Mouse (Mus musculus) liver, postnatal 0 days (tissue): Measurements from ENCODE around the gene Pdpn. TPM values are rescaled to one million over a fixed set of nuclear protein-coding genes. Genes with fewer than 3 reads are reported as not detected.

Experiments
- ATAC-seq: fragments of 200-750 bp; cut with Nextera tagmentation; 2 replicates; pipeline ENCODE4 v1.8.0; 2017; ENCODE audit warnings: mild to moderate bottlenecking, moderate library complexity
- DNase-seq: peaks from one replicate; pipeline ENCODE4 v3.0.0-alpha.2; 2016
- H3K27ac ChIP-seq: fragments of 300-500 bp; sonication (generic); 2 replicates; pipeline ENCODE4 v1.5.1; 2014; ENCODE audit warnings: antibody characterized with exemption, moderate library complexity, mild to moderate bottlenecking, low read depth
- H3K27me3 ChIP-seq: fragments of 300-500 bp; sonication (generic); 2 replicates; pipeline ENCODE4 v1.6.1; 2014; ENCODE audit warnings: low read length, control low read depth, mixed read lengths; ENCODE audit not compliant: insufficient read depth
- H3K36me3 ChIP-seq: fragments of 300-500 bp; sonication (generic); replicated peaks from 2 replicates; pipeline ENCODE4 v1.6.1; 2014; ENCODE audit warnings: mild to moderate bottlenecking, control low read depth, low read length, moderate library complexity, mixed read lengths; ENCODE audit not compliant: insufficient read depth
- H3K4me1 ChIP-seq: fragments of 300-500 bp; sonication (generic); 2 replicates; pipeline ENCODE4 v1.6.1; 2014; ENCODE audit warnings: antibody characterized with exemption, mild to moderate bottlenecking, control low read depth; ENCODE audit not compliant: insufficient read depth
- H3K4me2 ChIP-seq: fragments of 300-500 bp; sonication (generic); 2 replicates; pipeline ENCODE4 v1.6.1; 2014; ENCODE audit warnings: low read depth, mild to moderate bottlenecking, low read length, moderate library complexity, mixed read lengths
- H3K4me3 ChIP-seq: fragments of 300-500 bp; sonication (generic); 2 replicates; pipeline ENCODE4 v1.5.1; 2014; ENCODE audit warnings: low read depth, low read length
- H3K9ac ChIP-seq: fragments of 300-500 bp; sonication (generic); replicated peaks from 2 replicates; pipeline ENCODE4 v1.6.1; 2014; ENCODE audit warnings: mild to moderate bottlenecking, moderate library complexity
- H3K9me3 ChIP-seq: fragments of 300-500 bp; sonication (generic); 2 replicates; pipeline ENCODE4 v1.6.1; 2016; ENCODE audit warnings: mild to moderate bottlenecking, control low read depth, low read length, mixed read lengths
- CTCF ChIP-seq: sonication (generic); IDR thresholded peaks from 2 replicates; pipeline ENCODE4 v1.5.1; 2016; ENCODE audit warnings: antibody characterized with exemption, low read depth
- EP300 ChIP-seq: IDR thresholded peaks from 2 replicates; pipeline ENCODE4 v1.6.1; 2016; ENCODE audit warnings: antibody characterized with exemption, low read depth, mild to moderate bottlenecking
- WGBS: fragments of 180-500 bp; shearing (Covaris S2); extraction: QIAGEN DNeasy Blood & Tissue Kit; methylation state at CpG from one replicate; pipeline ENCODE4 v1.1.7; 2014; ENCODE audit not compliant: insufficient replicate concordance; 5-methylcytosine and 5-hydroxymethylcytosine counted together
- polyA plus RNA-seq: library from polyadenylated mRNA; unstranded; fragments of >200 nt; fragmentation: Nextera tagmentation; extraction: Ambion mirVana; gene quantifications from 2 replicates; pipeline ENCODE4 v1.2.1, GENCODE M21; 2015

Pdpn gene
- polyA plus RNA-seq, 1 experiment from 2014 or later: 1.6 TPM

DNA sequence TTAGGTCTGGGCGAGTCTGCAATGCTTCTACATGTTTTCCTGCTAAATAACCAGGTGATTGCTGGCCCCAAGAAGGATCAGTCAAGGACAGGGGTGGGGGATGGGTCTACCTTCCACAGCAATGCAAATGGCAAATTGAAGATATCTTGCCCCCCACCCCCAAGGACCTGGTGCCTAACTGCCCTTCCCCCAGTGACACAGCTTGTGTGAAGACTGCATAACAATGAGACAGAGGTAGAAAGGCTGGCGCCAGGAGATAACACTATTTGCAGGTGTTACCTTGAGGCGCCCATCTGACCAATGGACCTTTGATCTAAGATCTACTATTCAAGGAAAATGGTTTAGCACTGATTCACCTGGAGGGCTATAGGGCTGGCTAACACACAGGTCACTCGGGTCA lies 2.5 kb upstream of the Pdpn start:
- H3K9me3 ChIP-seq: no peaks in the 10 kb centered on the region
- 34% methylated on average over 4 of the region's 4 CpGs for WGBS
- TF ChIP-seq EP300 (no peak), CTCF (no peak)
- no peak overlapping the region for H3K4me2 ChIP-seq
- no peaks in the 10 kb centered on the region for H3K36me3 ChIP-seq
- no peak overlapping the region for H3K4me3 ChIP-seq
- DNase-seq (no peak), ATAC-seq (no peak)
- H3K9ac ChIP-seq: no peak overlapping the region
- H3K27me3 ChIP-seq: peaks cover 38% of the 10 kb centered on the region
- H3K4me1 ChIP-seq: no peaks in the 10 kb centered on the region
- H3K27ac ChIP-seq: no peak overlapping the region

- 47% methylated on average over 5 of the region's 5 CpGs for WGBS
- TF ChIP-seq EP300: no peak
- no peak for TF ChIP-seq CTCF
- no peaks in the 10 kb centered on the region for H3K4me1 ChIP-seq
- no peak for ATAC-seq
- no peak for DNase-seq
- H3K36me3 ChIP-seq: no peaks in the 10 kb centered on the region
- no peak overlapping the region for H3K4me3 ChIP-seq
- H3K9me3 ChIP-seq: no peaks in the 10 kb centered on the region
- H3K27me3 ChIP-seq: peaks cover 38% of the 10 kb centered on the region
- H3K27ac ChIP-seq: no peak overlapping the region
- no peak overlapping the region for H3K9ac ChIP-seq
- H3K4me2 ChIP-seq: no peak overlapping the region
Observed at GRCm38 (mm10) chr4:143301042-143301441, 1.7 kb upstream of the Pdpn start.

- 19% methylated on average over 12 of the region's 12 CpGs for WGBS
Observed at GRCm38 (mm10) chr4:143300113-143300688, 837 bp upstream of the Pdpn start.

DNA sequence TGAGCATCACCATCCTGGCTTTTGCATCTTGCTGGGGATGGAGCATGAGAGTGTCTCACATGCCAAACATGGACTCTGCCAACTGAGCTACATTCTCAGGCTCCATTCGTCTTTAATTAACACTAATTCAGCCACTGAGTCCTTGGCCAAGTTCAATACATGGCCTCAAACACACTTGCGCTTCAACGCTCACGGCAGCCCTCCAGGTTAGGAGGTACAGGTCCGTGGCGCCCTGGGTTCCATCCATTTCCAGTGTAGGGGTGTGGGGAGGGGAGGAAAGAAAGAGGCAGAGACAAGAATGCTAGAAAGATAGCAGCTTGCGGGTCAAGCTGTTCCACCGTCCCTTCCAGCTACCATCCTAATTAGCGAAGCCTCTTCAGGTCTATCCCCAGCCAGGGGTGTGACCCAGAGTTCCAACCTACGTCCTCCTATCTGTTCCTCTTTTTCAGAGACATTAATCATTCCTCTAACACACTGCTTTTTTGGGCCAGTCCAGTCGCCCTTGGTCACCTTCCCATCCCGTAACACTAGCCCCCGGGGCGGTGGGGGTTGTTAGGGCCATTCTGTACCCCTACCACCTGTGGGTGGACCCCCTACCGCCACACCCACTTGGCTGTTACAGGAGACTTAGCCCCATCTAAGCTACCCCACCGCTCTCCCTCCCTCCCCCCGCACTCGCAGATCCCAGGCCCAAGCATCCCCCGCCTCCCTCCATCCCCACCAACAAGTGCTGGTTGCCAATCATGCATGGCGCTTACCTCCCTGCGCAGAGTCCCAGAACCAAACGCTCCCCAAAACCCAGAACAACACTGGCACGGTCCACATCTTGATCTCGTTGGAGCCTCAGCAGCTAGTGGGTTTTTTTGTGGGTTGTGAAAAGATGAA lies 691 bp downstream of the Pdpn start:
- no peak for DNase-seq
- whole genome bisulfite sequencing: 7% methylated on average over 24 of the region's 24 CpGs

More at GRCm38 (mm10) chr4:143300113-143300688, 837 bp upstream of the Pdpn start:
- no peak overlapping the region for H3K9ac ChIP-seq
- TF ChIP-seq CTCF (no peak), EP300 (no peak)
- no peak for DNase-seq
- H3K4me3 ChIP-seq: no peak overlapping the region
- H3K9me3 ChIP-seq: no peaks in the 10 kb centered on the region
- H3K4me1 ChIP-seq: no peaks in the 10 kb centered on the region
- no peak overlapping the region for H3K27ac ChIP-seq
- H3K36me3 ChIP-seq: no peaks in the 10 kb centered on the region
- no peak overlapping the region for H3K4me2 ChIP-seq
- peaks cover 38% of the 10 kb centered on the region for H3K27me3 ChIP-seq
- ATAC-seq: no peak

DNA sequence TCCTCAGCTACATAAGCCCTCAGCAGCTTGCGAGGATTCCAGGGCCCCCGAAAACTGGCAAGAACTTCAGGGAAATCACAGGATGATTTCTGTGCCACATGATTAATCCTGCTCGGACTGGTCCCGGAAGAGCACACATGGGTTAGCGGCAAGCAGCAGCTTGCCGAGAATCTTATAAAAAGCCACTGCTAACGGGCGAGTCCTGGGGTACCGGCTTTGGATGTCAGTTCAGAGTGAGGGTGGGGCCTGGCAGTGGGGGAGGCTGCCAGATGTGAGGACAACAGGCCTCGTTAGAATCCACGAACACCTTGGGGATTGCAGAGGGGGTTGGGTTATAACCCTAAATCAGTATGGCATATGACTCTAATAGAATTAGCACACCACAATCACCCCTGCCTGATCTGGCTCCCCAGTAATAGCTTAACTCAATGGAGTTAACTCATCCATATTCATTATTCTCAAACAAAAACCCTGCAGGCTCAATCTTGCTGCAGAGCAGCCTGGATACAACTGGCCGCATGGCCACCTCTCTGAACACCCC lies 2.3 kb downstream of the Pdpn start:
- Histone ChIP-seq H3K27ac (no peak overlapping the region), H3K9ac (no peak overlapping the region), H3K36me3 (no peaks in the 10 kb centered on the region), H3K4me2 (no peak overlapping the region), H3K27me3 (peaks cover 38% of the 10 kb centered on the region), H3K4me3 (no peak overlapping the region), H3K9me3 (no peaks in the 10 kb centered on the region; the same call in 1 of the 2 replicates), H3K4me1 (no peaks in the 10 kb centered on the region)
- ATAC-seq (no peak), DNase-seq (no peak)
- TF ChIP-seq CTCF: no peak
- WGBS: 26% methylated on average over 12 of the region's 12 CpGs

More for the DNA sequence above, 691 bp downstream of the Pdpn start:
- peaks cover 38% of the 10 kb centered on the region for H3K27me3 ChIP-seq
- ATAC-seq: no peak
- TF ChIP-seq CTCF (no peak), EP300 (no peak)
- no peak overlapping the region for H3K27ac ChIP-seq
- no peaks in the 10 kb centered on the region for H3K36me3 ChIP-seq
- 0 out of 2 replicates have a peak overlapping the region, but pooled peaks have one; percentile 1 for H3K4me3 ChIP-seq
- H3K4me2 ChIP-seq: no peak overlapping the region; the same call in 1 of the 2 replicates
- H3K9me3 ChIP-seq: no peaks in the 10 kb centered on the region
- no peak overlapping the region for H3K9ac ChIP-seq
- no peaks in the 10 kb centered on the region for H3K4me1 ChIP-seq

GRCm38 (mm10) chr4:143296153-143296552 lies 3.2 kb downstream of the Pdpn start:
- ATAC-seq (no peak), DNase-seq (no peak)
- Histone ChIP-seq H3K36me3 (no peaks in the 10 kb centered on the region), H3K9me3 (no peaks in the 10 kb centered on the region; the same call in 1 of the 2 replicates), H3K27ac (no peak overlapping the region), H3K4me2 (no peak overlapping the region), H3K9ac (no peak overlapping the region), H3K4me1 (no peaks in the 10 kb centered on the region), H3K27me3 (peaks cover 35% of the 10 kb centered on the region), H3K4me3 (no peak overlapping the region)
- 69% methylated on average over 5 of the region's 5 CpGs for WGBS
- TF ChIP-seq EP300 (no peak), CTCF (no peak)
